Mouse (Mus musculus) embryo, embryonic 11.5 days (tissue): ENCODE data around the gene Clec2e.
"Not testable (repeated sequence)": the region's sequence is repeated elsewhere in the genome, so short reads cannot be mapped to it uniquely, and the experiment has no call there.

Source experiments
- DNase-seq: peaks from one replicate; pipeline ENCODE4 v3.0.0-alpha.2; 2012; ENCODE audit warnings: low read depth, low spot score

Clec2e gene

DNA sequence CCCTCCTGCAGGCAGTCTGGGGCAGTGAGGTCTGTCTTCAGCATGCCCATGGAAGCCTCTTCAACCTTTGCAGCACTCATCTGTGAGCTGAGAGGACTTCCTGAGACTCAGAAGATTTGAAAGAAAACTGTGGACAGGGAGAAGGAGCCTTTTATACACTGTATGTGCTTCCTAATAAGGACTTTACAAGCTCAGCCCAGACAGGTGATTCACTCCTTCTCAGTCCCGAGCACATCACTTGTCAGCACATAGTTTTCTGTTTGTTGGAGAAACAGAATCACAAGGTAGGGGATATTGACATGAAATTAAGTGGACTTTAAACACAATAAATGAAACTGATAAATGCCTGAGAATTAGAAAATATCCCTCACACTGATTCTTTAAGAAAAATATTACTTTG is at the start of gene Clec2e:
Clec2e (minus strand) TSS at position 120 of the 400 bp plus-strand sequence.
- DNase-seq = not testable (repeated sequence)

DNA sequence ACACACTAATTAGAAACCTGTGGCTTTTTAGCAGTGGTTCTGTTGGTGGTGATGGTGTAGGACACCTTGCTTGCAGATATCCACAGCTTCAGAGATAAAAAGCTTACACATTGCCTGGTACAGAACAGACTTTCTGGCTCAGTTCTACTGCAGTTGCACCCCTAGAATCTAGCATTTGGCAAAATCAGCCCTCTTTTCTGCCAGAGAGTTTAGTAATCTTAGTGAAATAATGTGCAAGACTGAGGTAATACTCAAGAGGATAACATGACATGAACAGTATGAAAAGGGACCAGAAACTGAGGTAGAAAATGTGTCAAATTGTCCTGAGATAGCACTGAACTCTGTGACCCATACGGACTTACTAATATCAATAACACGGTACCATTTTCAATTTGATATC is 46.1 kb upstream of the Clec2e start:
- DNase-seq = no peak

GRCm38 (mm10) chr6:129132604-129133341 is 32.1 kb upstream of the Clec2e start:
- DNase-seq = no peak

- DNase-seq = no peak
Measured at GRCm38 (mm10) chr6:129126861-129127260, 26.1 kb upstream of the Clec2e start.

DNA sequence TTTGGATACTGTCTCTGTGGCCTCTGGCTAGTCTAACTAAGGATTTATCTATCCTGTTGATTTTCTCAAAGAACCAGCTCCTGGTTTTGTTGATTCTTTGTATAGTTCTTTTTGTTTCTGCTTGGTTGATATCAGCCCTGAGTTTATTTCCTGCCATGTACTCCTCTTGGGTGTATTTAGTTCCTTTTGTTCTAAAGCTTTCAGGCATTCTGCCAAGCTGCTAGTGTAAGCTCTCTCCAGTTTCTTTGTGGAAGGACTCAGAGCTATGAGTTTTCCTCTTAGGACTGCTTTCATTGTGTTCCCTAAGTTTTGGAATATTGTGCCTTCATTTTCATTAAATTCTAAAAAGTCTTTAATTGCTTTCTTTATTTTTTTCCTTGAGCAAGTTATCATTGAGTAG is 23.8 kb upstream of the Clec2e start:
- not testable (repeated sequence) for DNase-seq

- no peak for DNase-seq
Measured at GRCm38 (mm10) chr6:129116223-129116622, 15.5 kb upstream of the Clec2e start.

DNA sequence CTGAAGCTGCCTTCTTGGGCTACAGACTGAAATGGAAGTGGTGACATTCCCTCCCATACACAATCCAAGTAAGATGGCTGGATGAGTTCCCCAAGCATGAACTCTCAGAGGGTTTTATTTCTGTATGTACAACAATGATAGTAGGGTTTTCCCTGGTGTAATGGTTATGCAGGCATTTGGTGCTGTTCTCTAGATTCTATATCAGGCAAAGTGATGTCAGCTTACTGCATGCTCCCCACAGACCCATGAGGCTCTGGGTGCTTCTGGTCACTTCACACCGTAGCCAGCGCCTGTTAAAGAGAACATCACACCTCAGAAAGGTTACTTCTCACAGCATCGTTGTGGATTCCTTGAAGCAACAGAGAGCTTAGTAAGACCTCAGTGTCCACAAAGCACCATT is 13.5 kb upstream of the Clec2e start:
- DNase-seq = not testable (repeated sequence)

DNA sequence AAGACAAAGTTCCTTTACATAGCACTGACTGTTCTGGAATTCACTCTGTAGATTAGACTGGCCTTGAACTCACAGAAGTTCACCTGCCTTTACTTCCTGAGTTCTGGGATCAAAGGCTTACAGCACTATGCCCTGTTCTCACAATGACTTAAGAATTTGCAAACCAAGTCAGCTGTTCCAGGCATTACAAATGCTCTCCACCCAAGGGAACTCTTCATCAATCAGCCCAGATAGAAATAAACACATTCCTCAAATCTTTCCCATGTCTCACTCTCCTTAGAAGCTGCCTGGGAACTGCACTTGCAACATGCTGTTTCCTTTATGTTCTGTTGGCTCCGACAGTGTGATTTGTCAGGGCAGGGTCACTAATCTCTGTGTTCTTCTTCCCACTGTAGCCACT is 13.1 kb upstream of the Clec2e start:
- no peak for DNase-seq

- no peak for DNase-seq
Measured at GRCm38 (mm10) chr6:129113030-129113673, 12.4 kb upstream of the Clec2e start.

- DNase-seq = no peak
Measured at GRCm38 (mm10) chr6:129112526-129112925, 11.8 kb upstream of the Clec2e start.

DNA sequence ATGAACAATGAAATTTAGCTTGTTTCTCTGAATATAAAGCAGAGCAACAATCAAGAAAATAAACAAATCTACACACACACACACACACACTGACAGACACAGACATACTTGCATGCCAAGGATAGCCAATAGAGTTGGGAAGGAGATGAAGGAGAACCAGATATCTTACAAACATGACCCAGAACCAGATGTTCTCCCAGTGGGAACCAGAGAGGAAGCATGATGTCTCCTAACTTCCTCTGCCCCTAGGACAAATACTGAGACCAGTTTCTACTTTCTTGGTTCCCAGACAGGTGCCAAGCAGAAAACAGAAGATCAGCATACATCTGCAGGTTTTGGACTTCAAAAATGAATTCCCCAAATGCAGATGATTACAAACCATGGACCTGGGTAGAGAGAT is 7.2 kb upstream of the Clec2e start:
- no peak for DNase-seq

GRCm38 (mm10) chr6:129102858-129103555 is 2.3 kb upstream of the Clec2e start:
- no peak for DNase-seq

GRCm38 (mm10) chr6:129101604-129102003 is 891 bp upstream of the Clec2e start:
- no peak for DNase-seq

DNA sequence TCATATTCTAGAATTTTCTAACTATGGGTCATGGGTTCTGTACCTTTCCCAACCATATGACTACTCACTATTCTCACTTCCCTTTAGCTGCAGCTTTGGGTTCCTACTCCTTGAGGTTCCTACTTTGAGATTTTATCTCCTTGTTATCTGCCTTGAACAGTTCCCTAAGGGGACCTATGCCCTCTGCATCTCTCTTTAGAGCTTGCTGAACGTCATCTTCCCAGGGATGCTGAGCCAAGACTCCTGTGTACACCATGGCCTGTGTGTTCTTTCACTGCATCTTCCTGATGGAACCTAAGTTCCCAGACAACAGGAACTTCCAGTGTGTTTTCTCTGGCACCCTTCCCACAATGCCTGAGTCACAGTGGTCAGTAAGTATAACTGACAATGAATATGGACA is 2.8 kb downstream of the Clec2e start:
- no peak for DNase-seq

DNA sequence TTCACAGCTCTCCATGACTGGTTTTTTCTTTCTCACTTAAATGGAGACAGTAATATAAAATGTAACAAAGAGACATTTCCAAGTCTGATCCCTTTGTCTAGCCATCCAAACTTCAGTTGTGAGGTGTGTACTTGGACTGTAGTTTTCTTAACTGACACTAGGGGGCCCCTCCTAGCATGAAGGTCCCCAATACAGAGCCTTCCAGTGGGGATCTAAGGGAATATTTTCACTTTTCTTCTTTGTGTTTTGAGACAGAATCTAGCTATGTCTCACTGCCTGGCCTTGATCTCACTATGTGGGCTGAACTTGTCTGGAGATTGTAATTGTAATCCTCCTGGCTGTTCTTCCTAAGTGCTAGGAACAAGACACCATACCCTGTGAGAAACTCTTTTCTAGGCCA is 5.5 kb downstream of the Clec2e start:
- peak; percentile 13 for DNase-seq

- not testable (repeated sequence) for DNase-seq
Measured at GRCm38 (mm10) chr6:129088596-129088995, 12.1 kb downstream of the Clec2e start.

DNA sequence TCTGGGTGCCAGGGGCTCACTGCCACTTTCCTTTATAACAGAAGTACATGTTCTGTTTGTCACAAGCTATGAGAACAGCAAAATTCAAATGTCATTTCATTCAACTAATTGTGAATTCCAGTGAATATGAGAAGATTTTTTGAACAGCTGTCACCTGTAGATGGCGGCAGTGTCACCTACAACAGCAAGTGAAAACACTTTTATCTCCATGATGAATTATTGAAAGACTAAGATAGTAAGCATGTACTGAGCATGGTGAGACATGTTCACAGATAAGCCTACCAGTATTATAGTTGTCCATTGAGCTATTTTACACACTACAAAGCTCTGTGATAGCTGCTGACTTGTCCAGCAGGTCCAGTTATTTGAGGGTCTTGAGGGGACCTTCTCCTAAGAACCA is 12.6 kb downstream of the Clec2e start:
- no peak for DNase-seq

DNA sequence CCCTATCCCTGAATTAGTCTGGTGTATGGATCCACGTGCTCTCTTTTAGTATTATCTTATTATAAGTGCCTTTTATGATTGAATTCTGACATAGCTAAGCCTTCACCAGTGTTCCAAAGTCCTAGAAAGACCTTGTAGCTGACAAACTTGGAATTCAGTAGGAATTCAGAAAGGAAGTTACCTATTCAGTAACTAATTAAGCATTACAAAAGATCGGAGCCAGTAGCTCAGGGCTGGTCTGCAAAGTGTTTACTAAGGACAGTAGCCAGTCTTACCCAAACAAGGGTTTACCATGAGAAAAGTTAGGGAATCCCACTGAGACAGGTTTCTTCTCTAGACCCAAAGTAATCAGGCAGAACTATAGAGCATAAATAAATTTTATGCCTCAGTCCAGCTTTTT is 14.7 kb downstream of the Clec2e start:
- not testable (repeated sequence) for DNase-seq

- DNase-seq = no peak
Measured at GRCm38 (mm10) chr6:129085098-129085497, 15.6 kb downstream of the Clec2e start.

GRCm38 (mm10) chr6:129066986-129067385 is 33.7 kb downstream of the Clec2e start:
- DNase-seq = no peak

DNA sequence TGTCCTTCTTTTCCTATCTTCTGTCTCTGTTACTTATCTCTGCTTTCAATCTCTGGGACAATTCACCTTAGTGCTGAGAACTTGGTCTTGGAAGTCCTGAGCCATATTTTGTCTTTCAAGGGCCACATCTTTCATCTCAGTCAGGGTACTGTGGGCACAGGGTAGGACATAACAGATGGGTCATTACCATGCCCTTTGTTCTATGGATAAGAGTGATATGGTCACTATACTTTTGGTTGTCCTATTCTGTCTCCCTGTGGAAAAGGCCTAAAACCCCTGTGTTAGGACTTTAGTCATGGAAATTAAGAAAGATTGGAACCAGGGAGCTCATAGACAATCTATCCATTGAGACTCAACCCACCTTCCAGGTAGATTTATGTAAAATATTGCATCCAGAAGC is 34.2 kb downstream of the Clec2e start:
- no peak for DNase-seq

DNA sequence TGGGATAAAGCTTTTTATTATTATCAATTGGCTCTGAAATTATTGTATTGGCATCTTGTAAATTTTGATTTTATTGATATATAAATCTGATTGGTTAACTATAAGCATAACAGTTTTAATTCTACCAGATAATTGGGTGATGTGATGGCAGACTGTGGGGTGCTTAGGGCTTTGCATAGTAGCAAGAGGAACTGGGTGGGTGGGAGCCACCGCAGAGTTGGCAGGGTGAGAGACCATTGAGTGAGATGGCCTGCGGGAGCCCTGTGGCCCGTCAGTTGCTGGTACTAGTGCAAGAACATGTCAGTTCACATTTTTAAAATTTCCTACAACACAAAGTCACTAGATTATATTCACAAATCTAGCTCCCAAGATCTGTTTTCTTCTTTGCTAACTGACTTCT is 34.9 kb downstream of the Clec2e start:
- no peak for DNase-seq

GRCm38 (mm10) chr6:129065407-129065806 is 35.3 kb downstream of the Clec2e start:
- DNase-seq = no peak
